ENCODE assay signal across 16 mouse cellular contexts in the genomic region with DNA sequence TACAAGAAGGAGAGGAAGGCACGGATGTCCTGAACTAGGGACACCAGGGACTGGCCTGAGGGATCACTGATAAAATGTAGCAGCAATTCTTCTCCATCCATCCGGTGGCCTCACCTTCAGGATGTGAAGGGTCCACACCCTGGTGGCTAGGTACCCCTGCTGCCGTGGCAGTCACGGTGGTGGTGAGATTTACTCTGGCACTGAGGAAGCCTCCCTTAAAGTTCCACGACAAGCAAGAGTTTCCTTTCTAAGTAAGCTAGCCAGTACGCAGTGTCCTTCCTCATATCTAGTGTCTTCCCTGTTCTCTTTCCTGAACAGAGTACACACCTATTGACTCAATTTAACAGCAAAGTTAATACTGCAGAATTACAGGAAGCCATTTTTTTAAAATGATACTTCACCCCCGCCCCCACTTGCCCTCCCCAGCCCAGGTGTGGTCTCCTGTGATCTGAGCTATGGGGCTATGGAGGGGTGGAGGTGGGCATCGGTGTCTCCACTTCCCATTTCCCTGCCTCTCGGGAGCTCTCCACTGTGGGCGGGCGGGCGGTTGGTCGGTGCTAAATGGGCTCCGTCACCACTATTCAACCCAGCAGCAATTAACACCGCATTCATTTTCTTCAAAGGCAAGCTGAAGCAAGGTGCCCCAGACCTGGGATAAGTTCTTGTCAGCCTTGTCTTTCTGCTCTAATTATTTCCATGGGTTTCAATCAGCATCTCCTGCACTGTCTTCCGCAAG.
DNase-seq lines count a peak whose midpoint lies in the region; ATAC-seq and TF ChIP-seq lines count a peak whose summit lies in the region.
"Had no signal": no experiment of that assay in that cellular context is flagged by ENCODE, and none has a peak within 500 bp of the region (broad histone marks: within the 10 kb centered on the region; RNA-seq: fewer than 3 reads in every experiment).

No protein-coding gene starts in this region.

- 0 out of 2 replicates have a peak, but pooled peaks cover 3% of the 10 kb centered on the region for H3K27me3 ChIP-seq in forebrain, postnatal 0 days (ENCODE audit: insufficient read depth, low read length)
- no peaks in the 10 kb centered on the region for H3K27me3 ChIP-seq in heart, adult 2 months (ENCODE audit: control insufficient read depth, insufficient read depth, low read length)

- no peaks in the 10 kb centered on the region for H3K36me3 ChIP-seq in forebrain, postnatal 0 days (ENCODE audit: insufficient read depth)
- peaks cover 20% of the 10 kb centered on the region for H3K36me3 ChIP-seq in heart, adult 2 months (ENCODE audit: control insufficient read depth, insufficient read depth, low read length)
- H3K36me3 ChIP-seq: embryonic facial prominence, embryonic 10.5 days; limb, embryonic 12.5 days; midbrain, embryonic 10.5 days had no signal

- 0 out of 2 replicates have a peak, but pooled peaks cover 1% of the 10 kb centered on the region for H3K79me2 ChIP-seq in heart, adult 2 months (replicated peaks; ENCODE audit: control insufficient read depth, insufficient read depth, low read length)

- no peak overlapping the region for H3K9ac ChIP-seq in forebrain, postnatal 0 days
- H3K9ac ChIP-seq in heart, adult 2 months (ENCODE audit: low read depth, low read length), result no peak overlapping the region
- H3K9ac ChIP-seq: limb, embryonic 12.5 days; liver, embryonic 14.5 days had no signal

- intact Hi-C loops in heart, adult 2 months (cut with DNase I), result loop anchor here (5.0 kb wide), 1 partner anchor 83 kb away; no protein-coding TSS in a partner anchor
- intact Hi-C loops in left cerebral cortex, postnatal 14 days (cut with DNase I), result no loop called here

- no peak for DNase-seq in layer of hippocampus, adult 2 months (ENCODE audit: low spot score in 2 of 2)
- DNase-seq in layer of hippocampus, adult 11-12 months (ENCODE audit: low spot score), result no peak
- peak; percentile 69 for DNase-seq in brain, embryonic 14.5 days (ENCODE audit: low read depth)
- no peak for DNase-seq in forebrain, postnatal 0 days
- DNase-seq in heart, adult 2 months, result no peak
- no peak for DNase-seq in left cerebral cortex, postnatal 14 days (ENCODE audit: low spot score in 2 of 2)
- DNase-seq: cerebellum, adult 11 months; cerebellum, postnatal 36 days; gastrocnemius, postnatal 36 days; spleen, adult 18-20 months had no signal

- 45% methylated on average over 16 of the region's 16 CpGs for WGBS in forebrain, postnatal 0 days
- 65% methylated on average over 16 of the region's 16 CpGs for WGBS in heart, adult 2 months

- TF ChIP-seq EP300 in heart, adult 2 months (IDR thresholded peaks at IDR 0.05; ENCODE audit: insufficient read depth, low read depth, low read length), result no peak

- ATAC-seq in CD4-positive, CD25-positive, alpha-beta regulatory T cell, adult 4 months, result peak; percentile 6
- no peak for ATAC-seq in forebrain, postnatal 0 days
- ATAC-seq: hindbrain, postnatal 0 days had no signal

- no peak overlapping the region for H3K4me3 ChIP-seq in layer of hippocampus, adult 2 months
- H3K4me3 ChIP-seq in forebrain, postnatal 0 days (ENCODE audit: low read depth, low read length), result no peak overlapping the region
- H3K4me3 ChIP-seq in heart, adult 2 months, result no peak overlapping the region
- H3K4me3 ChIP-seq: embryonic facial prominence, embryonic 10.5 days; limb, embryonic 12.5 days; midbrain, embryonic 10.5 days had no signal

- TF ChIP-seq CTCF in layer of hippocampus, adult 2 months (conservative IDR thresholded peaks at IDR 0.05), result no peak
- TF ChIP-seq CTCF in brain, embryonic 14.5 days (IDR thresholded peaks at IDR 0.05; ENCODE audit: borderline replicate concordance, extremely low read depth, insufficient read depth, insufficient read length), result no peak
- TF ChIP-seq CTCF in forebrain, postnatal 0 days (IDR thresholded peaks at IDR 0.05; ENCODE audit: low read depth), result no peak
- TF ChIP-seq CTCF in heart, adult 2 months (IDR thresholded peaks at IDR 0.05), result no peak

- peaks cover 12% of the 10 kb centered on the region; the same call in 1 of the 2 replicates for H3K4me1 ChIP-seq in forebrain, postnatal 0 days (ENCODE audit: insufficient read depth)
- H3K4me1 ChIP-seq in heart, adult 2 months (ENCODE audit: control insufficient read depth, insufficient read depth, low read length), result peaks cover 19% of the 10 kb centered on the region

- peak overlapping the region; percentile 10; the same call in 1 of the 2 replicates for H3K4me2 ChIP-seq in forebrain, postnatal 0 days (ENCODE audit: low read depth)
- H3K4me2 ChIP-seq: limb, embryonic 12.5 days had no signal

- TF ChIP-seq POLR2A in brain, embryonic 14.5 days (IDR thresholded peaks at IDR 0.05; ENCODE audit: borderline replicate concordance, extremely low read depth, insufficient read depth, insufficient read length, poor library complexity, severe bottlenecking), result no peak
- no peak for TF ChIP-seq POLR2A in heart, adult 2 months (IDR thresholded peaks at IDR 0.05; ENCODE audit: insufficient read depth, low read depth, low read length)

- peak overlapping the region; percentile 52 for H3K27ac ChIP-seq in layer of hippocampus, adult 2 months
- H3K27ac ChIP-seq in forebrain, postnatal 0 days (ENCODE audit: low read depth, low read length), result no peak overlapping the region
- H3K27ac ChIP-seq in heart, adult 2 months, result no peak overlapping the region
- H3K27ac ChIP-seq: hindbrain, postnatal 0 days; limb, embryonic 12.5 days; liver, embryonic 14.5 days had no signal

- no peaks in the 10 kb centered on the region for H3K9me3 ChIP-seq in forebrain, postnatal 0 days (ENCODE audit: low read length)
- H3K9me3 ChIP-seq: embryonic facial prominence, embryonic 10.5 days; limb, embryonic 12.5 days; midbrain, embryonic 10.5 days had no signal
